Mouse (Mus musculus): ENCODE results near the gene Kif3a.

DNA sequence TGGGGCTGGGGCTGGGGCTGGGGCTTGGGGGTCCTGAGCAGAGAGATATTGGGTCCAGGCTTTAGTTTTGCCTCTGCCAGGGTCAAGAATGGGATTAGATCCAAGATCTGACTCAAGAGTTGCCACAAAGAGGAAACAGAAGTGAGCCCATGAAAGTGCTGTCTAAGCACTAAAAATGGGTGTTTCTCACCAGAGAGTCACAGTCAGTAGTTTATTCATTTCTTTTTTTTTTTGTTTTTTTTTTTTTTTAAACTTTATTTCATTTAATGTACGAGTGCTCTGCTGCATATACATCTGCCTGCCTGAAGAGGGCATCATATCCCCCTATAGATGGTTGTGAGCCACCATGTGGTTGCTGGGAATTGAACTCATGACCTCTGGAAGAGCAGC is 35.0 kb upstream of the Kif3a start:
- TF ChIP-seq CTCF (conservative IDR thresholded peaks at IDR 0.05; ENCODE audit: low read length): peak; percentile 39
- TF ChIP-seq NANOG (IDR thresholded peaks at IDR 0.05; ENCODE audit: borderline replicate concordance, low read length): no peak
- TF ChIP-seq POU5F1 (IDR thresholded peaks at IDR 0.05; ENCODE audit: borderline replicate concordance, low read length): no peak

All from E14TG2a.4 (cell line).